Mouse (Mus musculus) hindbrain, embryonic 15.5 days (tissue): Measurements from ENCODE around the gene Prdx5. TPM values are rescaled to one million over a fixed set of nuclear protein-coding genes. Genes with fewer than 3 reads are reported as not detected.

Experiments
- ATAC-seq: fragments of 200-750 bp; cut with Nextera tagmentation; 2 replicates; pipeline ENCODE4 v1.8.0; 2017; ENCODE audit warnings: low read depth, moderate number of reproducible peaks, moderate TSS enrichment; ENCODE audit not compliant: low FRiP score
- H3K27ac ChIP-seq: fragments of 300-500 bp; sonication (generic); replicated peaks from 2 replicates; pipeline ENCODE4 v1.5.1; 2015; ENCODE audit warnings: mild to moderate bottlenecking, inconsistent platforms
- H3K27me3 ChIP-seq: fragments of 300-500 bp; sonication (generic); 2 replicates; pipeline ENCODE4 v1.6.1; 2015; ENCODE audit warnings: control low read depth, inconsistent platforms
- H3K36me3 ChIP-seq: fragments of 300-500 bp; sonication (generic); 2 replicates; pipeline ENCODE4 v1.6.1; 2015; ENCODE audit warnings: control low read depth, inconsistent platforms
- H3K4me1 ChIP-seq: fragments of 300-500 bp; sonication (generic); replicated peaks from 2 replicates; pipeline ENCODE4 v1.6.1; 2015; ENCODE audit warnings: control low read depth, inconsistent platforms
- H3K4me2 ChIP-seq: fragments of 300-500 bp; sonication (generic); 2 replicates; pipeline ENCODE4 v1.6.1; 2015; ENCODE audit warnings: moderate library complexity, mild to moderate bottlenecking, inconsistent platforms
- H3K4me3 ChIP-seq: fragments of 300-500 bp; sonication (generic); 2 replicates; pipeline ENCODE4 v1.5.1; 2015; ENCODE audit warnings: mild to moderate bottlenecking, inconsistent platforms
- H3K9ac ChIP-seq: fragments of 300-500 bp; sonication (generic); 2 replicates; pipeline ENCODE4 v1.6.1; 2015; ENCODE audit warnings: inconsistent platforms
- H3K9me3 ChIP-seq: fragments of 300-500 bp; sonication (generic); 2 replicates; pipeline ENCODE4 v1.6.1; 2016; ENCODE audit warnings: control low read depth, inconsistent platforms
- WGBS: fragments of 180-500 bp; shearing (Covaris S2); methylation state at CpG from one replicate; pipeline ENCODE4 v1.1.7; 2015; 5-methylcytosine and 5-hydroxymethylcytosine counted together
- microRNA-seq: library from miRNA; unstranded; fragments of <30 nt; microRNA quantifications from one replicate; pipeline ENCODE4, GENCODE M21; 2016
- polyA plus RNA-seq: library from polyadenylated mRNA; unstranded; fragments of >200 nt; fragmentation: Nextera tagmentation; extraction: Ambion mirVana; gene quantifications from 2 replicates; pipeline ENCODE4 v1.2.1, GENCODE M21; 2015

The Prdx5 gene
- polyA plus RNA-seq, 1 experiment from 2014 or later = 392 TPM

GRCm38 (mm10) chr19:6860706-6861105, 49.2 kb downstream of the Prdx5 start:
- Histone ChIP-seq H3K36me3 (no peaks in the 10 kb centered on the region), H3K27ac (no peak overlapping the region), H3K9ac (no peak overlapping the region), H3K27me3 (no peaks in the 10 kb centered on the region), H3K9me3 (no peaks in the 10 kb centered on the region), H3K4me3 (no peak overlapping the region), H3K4me1 (peaks cover 12% of the 10 kb centered on the region; the same call in 1 of the 2 replicates), H3K4me2 (no peak overlapping the region)
- ATAC-seq = no peak
- 82% methylated on average over 6 of the region's 6 CpGs for WGBS

GRCm38 (mm10) chr19:6859971-6860370, 49.9 kb downstream of the Prdx5 start:
- Histone ChIP-seq H3K9ac (no peak overlapping the region), H3K27me3 (no peaks in the 10 kb centered on the region), H3K4me2 (no peak overlapping the region), H3K36me3 (no peaks in the 10 kb centered on the region), H3K27ac (no peak overlapping the region), H3K4me1 (peaks cover 20% of the 10 kb centered on the region), H3K4me3 (no peak overlapping the region), H3K9me3 (no peaks in the 10 kb centered on the region)
- WGBS = 89% methylated on average over 3 of the region's 3 CpGs
- ATAC-seq = no peak

- H3K4me3 ChIP-seq = no peak overlapping the region
- no peak overlapping the region for H3K4me2 ChIP-seq
- peaks cover 24% of the 10 kb centered on the region for H3K4me1 ChIP-seq
- ATAC-seq = no peak
- H3K9ac ChIP-seq = no peak overlapping the region
- H3K36me3 ChIP-seq = no peaks in the 10 kb centered on the region
- no peaks in the 10 kb centered on the region; the same call in 1 of the 2 replicates for H3K27me3 ChIP-seq
- WGBS = 85% methylated on average over 2 of the region's 2 CpGs
- H3K9me3 ChIP-seq = no peaks in the 10 kb centered on the region
- H3K27ac ChIP-seq = no peak overlapping the region
Observed at GRCm38 (mm10) chr19:6859032-6859651, 50.8 kb downstream of the Prdx5 start.

GRCm38 (mm10) chr19:6858031-6858430, 51.9 kb downstream of the Prdx5 start, which contains the start of gene Ccdc88b:
Gene Ccdc88b (minus strand): TSS chr19:6858211.
- Histone ChIP-seq H3K9ac (no peak within 1 kb of the TSS), H3K27me3 (peaks cover 2% of the 10 kb centered on the region; the same call in 1 of the 2 replicates), H3K27ac (no peak within 1 kb of the TSS), H3K4me3 (no peak within 1 kb of the TSS), H3K4me2 (no peak within 1 kb of the TSS), H3K4me1 (peaks cover 24% of the 10 kb centered on the region), H3K36me3 (no peaks in the 10 kb centered on the region), H3K9me3 (no peaks in the 10 kb centered on the region)
- 80% methylated on average over 7 of the region's 7 CpGs for WGBS
- ATAC-seq = no peak

GRCm38 (mm10) chr19:6857391-6858005, 52.4 kb downstream of the Prdx5 start:
- Histone ChIP-seq H3K9ac (no peak overlapping the region), H3K4me2 (no peak overlapping the region), H3K4me3 (no peak overlapping the region), H3K9me3 (no peaks in the 10 kb centered on the region), H3K27ac (no peak overlapping the region), H3K27me3 (peaks cover 2% of the 10 kb centered on the region; the same call in 1 of the 2 replicates), H3K36me3 (no peaks in the 10 kb centered on the region), H3K4me1 (peaks cover 24% of the 10 kb centered on the region)
- ATAC-seq = no peak
- WGBS = 79% methylated on average over 9 of the region's 9 CpGs

GRCm38 (mm10) chr19:6857003-6857360, 52.9 kb downstream of the Prdx5 start:
- Histone ChIP-seq H3K36me3 (no peaks in the 10 kb centered on the region), H3K9ac (no peak overlapping the region), H3K4me3 (no peak overlapping the region), H3K27me3 (peaks cover 2% of the 10 kb centered on the region; the same call in 1 of the 2 replicates), H3K9me3 (no peaks in the 10 kb centered on the region), H3K4me2 (no peak overlapping the region), H3K4me1 (peaks cover 24% of the 10 kb centered on the region), H3K27ac (no peak overlapping the region)
- ATAC-seq = no peak
- WGBS = 42% methylated on average over 3 of the region's 3 CpGs

Small RNAs within 50 kb of the gene (microRNA-seq; reads per million reads assigned to microRNA genes)
- 2.6 reads per million, percentile 9 among the genes with 10 or more reads in this experiment for gene Mir6990

Other genes starting within 250 kb of the Prdx5 start
- gene Rps6ka4, start 69.5 kb downstream of the Prdx5 start, polyA plus RNA-seq = 13.3 and 15.8 TPM in 2 replicates
- gene Ccdc88b, start 51.9 kb downstream of the Prdx5 start, polyA plus RNA-seq = 0.79 and 1.1 TPM in 2 replicates
- gene Trmt112, start 408 bp downstream of the Prdx5 start, polyA plus RNA-seq = 104 TPM in 2 replicates
- 17.5 and 18.7 TPM in 2 replicates for gene Esrra, start 11.7 kb upstream of the Prdx5 start, polyA plus RNA-seq
- gene Catsperz, start 15.3 kb upstream of the Prdx5 start, polyA plus RNA-seq = 2.0 and 3.1 TPM in 2 replicates
- gene Kcnk4, start 24.4 kb upstream of the Prdx5 start, polyA plus RNA-seq = 9.0 and 13.1 TPM in 2 replicates
- gene Bad, start 31.8 kb upstream of the Prdx5 start, polyA plus RNA-seq = 90.1 and 99.1 TPM in 2 replicates
- gene Gpr137, start 32.4 kb upstream of the Prdx5 start, polyA plus RNA-seq = 64.0 and 79.2 TPM in 2 replicates
- gene Ppp1r14b, start 64.9 kb upstream of the Prdx5 start, polyA plus RNA-seq = 210 and 211 TPM in 2 replicates
- 13.6 and 14.0 TPM in 2 replicates for gene Plcb3, start 66.4 kb upstream of the Prdx5 start, polyA plus RNA-seq
- 147 and 160 TPM in 2 replicates for gene Fkbp2, start 70.4 kb upstream of the Prdx5 start, polyA plus RNA-seq
- 63.9 and 67.5 TPM in 2 replicates for gene Vegfb, start 77.5 kb upstream of the Prdx5 start, polyA plus RNA-seq
- gene Dnajc4, start 82.5 kb upstream of the Prdx5 start, polyA plus RNA-seq = 23.7 and 24.2 TPM in 2 replicates
- 22.8 and 23.9 TPM in 2 replicates for gene Nudt22, start 86.0 kb upstream of the Prdx5 start, polyA plus RNA-seq
- 21.5 and 21.8 TPM in 2 replicates for gene Trpt1, start 86.0 kb upstream of the Prdx5 start, polyA plus RNA-seq
- gene Fermt3, start 109.4 kb upstream of the Prdx5 start, polyA plus RNA-seq = 4.5 and 5.2 TPM in 2 replicates
- gene Stip1, start 129.9 kb upstream of the Prdx5 start, polyA plus RNA-seq = 218 and 229 TPM in 2 replicates
- gene Macrod1, start 146.7 kb upstream of the Prdx5 start, polyA plus RNA-seq = 5.5 and 6.1 TPM in 2 replicates
- gene Flrt1, start 195.6 kb upstream of the Prdx5 start, polyA plus RNA-seq = 9.8 and 11.1 TPM in 2 replicates